Mouse (Mus musculus): ENCODE results near the gene Ptges2.

- no peak for TF ChIP-seq CTCF (IDR thresholded peaks at IDR 0.05; ENCODE audit: control insufficient read depth, insufficient read depth, insufficient read length)
- TF ChIP-seq MAX (IDR thresholded peaks at IDR 0.05): no peak
- TF ChIP-seq USF1 (IDR thresholded peaks at IDR 0.05; ENCODE audit: low read depth): no peak
- no peak for TF ChIP-seq MYOG (IDR thresholded peaks at IDR 0.05; ENCODE audit: control insufficient read depth, extremely low read depth, insufficient read length)
Measured at GRCm38 (mm10) chr2:32375317-32375940, 20.3 kb upstream of the Ptges2 start.
